Mouse (Mus musculus) regulatory T cell (primary cell): ENCODE measurements around the gene Wdr26.

Experiments
- in situ Hi-C: fragments of 300-600 bp; cut with MboI, MseI; formaldehyde crosslinking; loops from one replicate; pipeline ENCODE4 v1.15.1; 2025; ENCODE audit warnings: high pct_unique_total_duplicates

Gene Wdr26

GRCm38 (mm10) chr1:181211920-181212633, at the start of gene Wdr26:
Gene Wdr26 (minus strand): TSS chr1:181212001.
- in situ Hi-C loops, result loop anchor here (10.0 kb wide), 1 partner anchor 1073 kb away; the partner anchor contains the start of gene Degs1

GRCm38 (mm10) chr1:181260949-181261696, 49.3 kb upstream of the Wdr26 start:
- in situ Hi-C loops, result no loop called here

- in situ Hi-C loops, result no loop called here
Observed at GRCm38 (mm10) chr1:181260422-181260821, 48.6 kb upstream of the Wdr26 start.

DNA sequence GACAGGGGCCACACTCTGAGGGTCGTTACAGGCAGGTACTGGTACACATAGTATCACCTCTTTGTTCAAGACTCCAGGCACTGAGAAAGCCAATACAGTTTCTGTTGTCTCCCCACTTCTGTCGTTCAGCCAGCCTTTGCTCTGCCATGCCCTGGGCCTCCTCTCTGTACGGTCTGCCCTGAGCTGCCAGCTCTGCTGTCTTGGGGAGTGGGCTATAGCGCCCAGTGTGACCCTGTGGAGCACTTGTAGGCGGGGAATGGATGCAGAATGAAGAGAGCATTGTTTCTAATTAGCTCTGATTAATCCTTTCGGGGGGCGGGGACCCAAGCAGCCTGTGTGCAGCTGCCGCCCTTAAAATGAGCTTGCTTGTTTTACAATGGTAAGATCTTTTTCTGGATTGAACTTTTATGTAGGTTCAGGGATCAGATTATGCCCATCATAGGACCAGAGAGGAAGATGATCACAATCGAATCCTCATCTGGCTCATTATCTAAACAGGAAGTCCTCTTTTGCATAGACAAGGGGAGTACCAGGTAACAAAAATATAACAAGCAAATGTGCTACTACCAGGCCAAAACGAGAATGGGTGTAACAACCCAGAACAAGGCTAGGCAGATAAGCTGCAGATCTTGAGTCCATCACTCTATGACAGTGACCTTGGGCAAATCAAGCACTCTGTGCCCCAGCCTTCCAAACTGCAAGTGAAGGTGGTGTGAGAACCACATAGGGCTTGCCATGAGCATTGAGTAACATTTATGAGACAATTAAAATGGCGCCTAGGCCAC, 48.0 kb upstream of the Wdr26 start:
- in situ Hi-C loops, result no loop called here

DNA sequence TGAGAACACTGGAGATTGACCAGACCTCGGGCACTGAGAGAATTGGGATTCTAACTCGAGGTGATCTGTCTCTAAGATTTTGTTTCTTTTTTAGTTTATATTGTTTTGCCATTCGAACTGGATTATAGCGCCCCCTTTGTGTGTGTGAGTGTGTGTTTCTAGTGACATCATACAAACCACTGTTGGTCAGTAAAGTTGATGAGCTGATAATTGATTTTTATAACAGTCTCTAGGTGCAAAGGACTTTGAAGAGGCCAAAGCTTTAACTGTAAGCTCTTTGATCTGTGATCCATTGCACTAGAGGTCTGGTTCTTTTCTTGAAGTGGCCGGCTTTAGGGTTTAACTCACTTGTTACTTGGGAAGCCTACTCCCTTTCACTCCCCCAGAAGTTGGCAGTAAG, 47.3 kb upstream of the Wdr26 start:
- in situ Hi-C loops, result no loop called here

- in situ Hi-C loops, result no loop called here
Observed at GRCm38 (mm10) chr1:181258616-181259015, 46.8 kb upstream of the Wdr26 start.

DNA sequence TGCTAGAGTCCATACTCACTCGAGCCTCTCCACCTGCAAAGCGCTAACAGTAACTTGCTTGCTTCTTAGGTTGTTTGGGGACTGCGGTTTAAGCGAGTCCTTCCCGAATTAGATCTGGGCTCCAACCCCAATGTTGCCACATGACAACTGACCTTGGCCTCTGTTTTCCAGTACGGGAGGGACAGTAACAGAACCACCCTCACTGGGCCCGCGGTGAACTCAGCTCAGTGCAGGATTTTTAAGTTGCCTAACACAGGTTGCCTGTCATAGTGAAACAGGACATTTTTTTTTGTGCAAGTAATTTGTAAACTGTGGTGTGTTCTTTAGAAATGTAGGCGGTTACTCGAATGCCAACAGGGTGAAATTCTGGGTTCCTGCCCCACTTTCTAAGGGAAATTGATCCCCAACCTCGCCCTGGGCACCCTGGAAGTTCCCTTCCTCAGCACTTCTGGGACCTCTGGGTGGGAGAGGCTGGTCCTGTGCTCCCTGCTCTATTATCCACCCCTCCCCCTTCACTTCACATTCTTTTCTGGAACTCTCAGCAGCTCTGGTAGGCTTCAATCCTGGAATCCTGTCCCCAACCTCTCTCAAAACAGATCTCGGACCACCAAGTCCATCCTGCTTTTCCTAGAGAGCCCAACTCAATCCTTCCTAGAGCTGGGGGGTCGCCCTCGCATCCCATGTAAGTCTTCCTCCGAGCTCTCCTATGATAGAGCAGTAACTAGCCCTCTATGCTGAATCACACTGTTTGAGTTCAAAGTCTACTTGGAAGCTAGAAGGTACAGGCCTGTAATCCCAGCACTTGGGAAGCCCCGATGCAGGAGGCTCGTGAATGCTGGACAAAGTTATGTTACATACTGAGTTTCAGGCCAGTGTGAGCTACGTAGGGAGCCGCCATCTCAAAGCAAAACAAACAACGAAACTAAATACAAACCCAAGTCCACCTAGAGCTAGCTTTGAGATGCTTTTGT, 46.1 kb upstream of the Wdr26 start:
- in situ Hi-C loops, result no loop called here

DNA sequence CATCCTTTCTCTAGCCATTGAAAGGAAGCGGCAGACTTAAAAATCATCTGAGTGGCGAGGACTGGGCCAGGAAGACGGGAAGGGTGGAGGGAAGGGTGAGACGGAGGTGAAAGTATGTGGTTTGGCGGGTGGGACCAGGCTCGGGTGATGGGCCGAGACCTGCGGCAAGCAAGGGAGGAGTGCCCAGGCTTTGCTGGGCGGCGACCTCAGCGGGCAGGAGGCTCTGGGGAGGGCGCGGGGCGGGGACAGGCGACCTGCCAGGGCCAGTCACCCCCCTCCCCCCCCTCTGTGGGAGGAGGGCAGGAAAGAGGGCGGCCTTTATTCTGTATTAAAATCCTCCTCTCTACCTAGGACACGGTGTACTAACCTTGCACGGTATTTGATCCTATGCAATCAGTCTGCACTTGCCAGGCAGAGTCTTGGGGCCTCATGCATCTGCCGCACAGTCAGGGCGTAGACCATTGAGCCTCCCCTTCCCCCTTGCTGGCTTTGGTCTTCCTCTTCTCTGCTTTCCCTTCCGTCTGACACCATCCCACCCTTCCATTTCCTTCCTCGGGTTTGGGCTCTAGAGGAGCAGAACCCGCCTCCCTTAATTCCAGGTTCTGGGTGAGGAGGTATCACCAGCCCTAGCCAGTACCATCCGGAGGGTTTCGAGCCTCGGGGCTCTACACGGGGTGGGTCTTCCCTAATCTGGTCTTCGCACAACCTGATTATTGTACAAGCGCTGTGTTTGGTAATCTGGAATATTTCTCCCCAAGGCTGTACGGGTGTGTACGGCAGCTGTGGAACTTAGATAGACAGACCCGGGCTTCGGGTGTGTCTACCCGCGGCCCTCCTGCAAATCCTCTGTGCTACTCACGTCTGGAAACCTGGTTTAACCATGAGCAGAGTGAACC, 45.1 kb upstream of the Wdr26 start:
- in situ Hi-C loops, result no loop called here

DNA sequence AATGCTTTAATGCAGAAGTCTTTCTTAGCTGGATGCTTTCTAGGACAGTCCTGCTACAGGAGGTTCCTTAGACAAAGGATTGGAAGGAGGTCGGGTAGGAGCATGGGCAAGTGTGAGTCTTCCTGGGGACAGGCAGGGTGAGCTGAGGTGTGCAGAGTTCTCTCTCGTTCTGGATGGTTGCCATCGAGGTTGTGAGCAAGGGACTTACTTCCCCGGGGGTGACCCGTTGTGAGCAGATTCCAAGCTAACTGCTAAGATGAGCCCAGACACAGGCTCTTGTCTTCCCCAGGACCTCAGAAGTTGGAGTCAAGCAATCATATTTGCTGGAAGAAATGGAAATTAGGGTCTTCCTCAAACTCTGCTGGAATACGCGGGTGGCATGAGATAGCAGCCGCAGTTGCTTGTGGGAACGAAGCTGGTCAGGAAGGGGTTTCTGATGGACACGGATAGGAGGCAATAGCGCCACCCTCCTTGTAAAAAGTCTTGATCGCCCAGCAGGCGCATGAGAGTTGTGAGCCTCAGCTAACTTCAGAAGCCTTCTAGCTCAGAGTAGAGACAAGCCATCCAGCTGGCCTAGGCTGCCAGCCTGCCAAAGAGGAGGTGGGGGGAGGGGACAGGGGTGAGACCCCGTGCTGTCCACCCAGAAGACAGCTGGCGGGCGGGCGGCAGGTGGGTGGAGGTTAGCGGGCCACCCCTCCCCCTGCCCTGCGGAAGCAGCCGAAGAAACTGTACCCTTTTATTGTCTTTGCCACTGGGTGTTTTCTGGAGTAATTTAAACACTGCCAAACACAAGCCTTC, 44.3 kb upstream of the Wdr26 start:
- in situ Hi-C loops, result no loop called here

GRCm38 (mm10) chr1:181255450-181255849, 43.6 kb upstream of the Wdr26 start:
- in situ Hi-C loops, result no loop called here

DNA sequence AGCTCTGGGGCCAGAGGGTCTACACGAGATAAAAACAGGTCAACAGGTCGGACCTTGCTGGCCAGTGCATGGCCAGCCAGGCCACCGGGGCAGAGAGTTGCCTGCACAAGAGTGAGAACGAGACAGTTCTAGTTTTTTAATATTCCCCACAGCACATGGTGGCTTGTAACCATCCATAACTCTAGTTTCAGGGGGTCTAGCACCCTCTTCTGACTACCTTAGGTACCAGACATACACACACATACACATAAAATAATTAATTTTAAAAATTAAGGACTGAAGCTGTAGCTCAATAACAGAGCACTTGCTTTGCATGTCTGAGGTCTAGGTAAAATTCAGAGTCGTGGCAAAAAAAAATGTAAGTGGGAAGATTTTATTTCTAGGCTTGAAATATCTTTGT, 39.8 kb upstream of the Wdr26 start:
- in situ Hi-C loops, result loop anchor here (5.0 kb wide), 1 partner anchor 34 kb away; no protein-coding TSS in a partner anchor

GRCm38 (mm10) chr1:181250961-181251360, 39.2 kb upstream of the Wdr26 start:
- in situ Hi-C loops, result loop anchor here (5.0 kb wide), 1 partner anchor 34 kb away; no protein-coding TSS in a partner anchor

DNA sequence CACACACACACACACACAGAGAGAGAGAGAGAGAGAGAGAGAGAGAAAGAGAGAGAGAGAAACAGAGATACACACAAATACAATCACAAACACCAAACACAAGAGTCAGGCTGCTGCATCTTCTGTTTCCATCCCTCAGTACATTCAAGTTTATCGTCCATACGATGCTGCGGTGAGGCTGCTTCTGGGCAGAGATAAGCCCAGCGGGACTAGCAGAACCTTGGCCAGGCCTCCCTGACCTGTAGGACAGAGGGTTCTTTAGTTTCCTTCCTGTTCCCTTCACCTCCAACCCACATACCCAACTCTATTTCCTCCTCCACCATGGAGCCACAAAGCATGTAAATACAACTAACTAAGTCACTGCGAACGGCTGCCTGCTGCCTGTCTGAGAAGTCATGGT, 37.7 kb upstream of the Wdr26 start:
- in situ Hi-C loops, result loop anchor here (10.0 to 25.0 kb wide), 3 partner anchors 715 to 1285 kb away; partner anchors contain the start of genes Capn2 and Cdc42bpa

- in situ Hi-C loops, result loop anchor here (10.0 to 25.0 kb wide), 3 partner anchors 712 to 1282 kb away; partner anchors contain the start of genes Capn2 and Cdc42bpa
Observed at GRCm38 (mm10) chr1:181247175-181247574, 35.4 kb upstream of the Wdr26 start.

GRCm38 (mm10) chr1:181246487-181247138, 34.8 kb upstream of the Wdr26 start:
- in situ Hi-C loops, result loop anchor here (10.0 to 25.0 kb wide), 3 partner anchors 712 to 1282 kb away; partner anchors contain the start of genes Capn2 and Cdc42bpa

DNA sequence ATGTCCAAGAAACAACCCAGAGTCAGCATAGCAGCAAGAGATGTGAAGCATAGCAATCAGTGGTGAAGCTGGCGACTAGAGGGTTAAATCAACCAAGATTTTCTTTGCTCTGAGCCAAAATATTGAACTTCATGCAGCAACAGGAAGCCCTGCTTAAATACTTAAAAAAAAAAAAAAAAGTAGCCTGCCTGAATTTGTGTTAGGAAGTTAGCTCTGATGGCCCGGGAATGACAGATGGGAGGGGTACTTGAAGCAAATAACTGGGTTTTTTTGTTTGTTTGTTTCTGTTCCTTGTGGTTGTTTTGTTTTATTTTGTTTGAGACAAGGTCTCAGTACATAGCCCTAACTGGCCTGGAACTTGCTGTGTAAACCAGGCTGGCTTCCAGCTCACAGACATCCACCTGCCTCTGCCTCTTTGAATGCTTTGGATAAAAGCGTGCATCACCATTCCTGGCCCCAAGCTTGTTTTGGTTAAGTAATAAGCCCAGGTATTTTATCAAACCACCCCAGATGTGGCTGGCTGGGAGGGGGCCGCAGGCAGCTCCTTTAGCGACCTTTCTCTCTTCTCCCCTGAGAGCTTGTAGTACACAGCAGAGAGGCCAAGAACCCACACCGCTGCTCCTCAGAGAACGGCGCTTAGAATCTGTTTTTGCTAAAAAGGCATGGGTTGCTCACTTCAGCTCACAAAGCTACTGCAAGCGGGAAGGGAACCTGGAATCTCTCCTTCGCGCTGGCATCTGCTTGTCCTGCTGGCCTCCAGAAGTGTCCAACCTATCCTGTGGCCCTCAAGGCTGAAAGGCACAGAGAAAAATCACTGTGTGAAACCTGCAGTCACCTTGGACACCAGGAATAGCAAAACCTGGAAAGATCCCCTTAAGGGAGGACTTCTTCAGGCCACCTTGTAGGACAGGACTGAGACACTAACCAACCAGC, 34.0 kb upstream of the Wdr26 start:
- in situ Hi-C loops, result loop anchor here (10.0 to 25.0 kb wide), 3 partner anchors 711 to 1281 kb away; partner anchors contain the start of genes Capn2 and Cdc42bpa

GRCm38 (mm10) chr1:181245067-181245466, 33.3 kb upstream of the Wdr26 start:
- in situ Hi-C loops, result loop anchor here (10.0 to 25.0 kb wide), 3 partner anchors 710 to 1280 kb away; partner anchors contain the start of genes Capn2 and Cdc42bpa
